7 mouse cellular contexts compared by ENCODE assay signal in the genomic region with DNA sequence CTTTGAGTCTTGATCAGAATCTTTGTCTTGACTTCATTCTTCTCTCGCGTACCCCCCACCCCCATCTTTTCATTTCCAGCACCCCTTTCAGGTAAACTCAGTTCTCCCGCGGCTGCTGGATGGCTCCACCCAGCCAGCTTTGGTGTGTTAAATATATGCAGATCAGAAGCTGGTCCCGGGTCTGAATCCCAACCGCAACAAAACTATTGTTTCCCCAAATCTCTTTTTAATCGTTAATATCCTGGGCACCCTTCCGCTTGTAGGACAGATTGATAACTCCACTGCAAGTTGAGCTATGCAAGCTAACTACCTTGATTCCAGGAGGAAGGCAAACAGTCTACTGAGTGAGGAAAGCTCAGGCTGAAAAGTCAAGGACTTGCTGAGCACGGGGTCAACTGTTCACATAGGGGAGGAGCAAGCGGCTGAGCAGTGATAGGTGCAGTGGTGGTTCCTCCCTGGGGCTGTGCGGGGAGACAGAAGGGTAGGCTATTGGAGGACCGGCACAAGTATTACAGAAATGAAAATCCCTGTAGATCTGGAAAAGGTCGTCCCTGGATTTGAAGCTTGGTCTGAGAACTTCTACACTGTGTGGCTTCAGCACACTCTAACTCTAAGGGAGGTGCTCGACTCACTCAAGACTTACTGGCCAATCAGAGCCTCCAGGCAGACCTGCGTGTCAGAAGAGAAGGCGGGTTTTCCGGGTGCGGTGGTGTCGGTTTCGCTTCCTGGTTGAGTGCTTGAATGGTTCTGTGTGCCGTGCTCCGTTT. TPM values are rescaled to one million over a fixed set of nuclear protein-coding genes. Genes with fewer than 3 reads are reported as not detected.
DNase-seq lines count a peak whose midpoint lies in the region; ATAC-seq lines count a peak whose summit lies in the region.

B230307C23Rik (plus strand) TSS at position 700 of the 767 bp plus-strand sequence.

- H3K9me3 ChIP-seq in intestine, embryonic 15.5 days = 0 out of 2 replicates have a peak, but pooled peaks cover 7% of the 10 kb centered on the region
- peaks cover 27% of the 10 kb centered on the region for H3K9me3 ChIP-seq in midbrain, embryonic 10.5 days (replicated peaks)

- DNase-seq in adrenal gland, adult 2 months = peak; percentile 93
- DNase-seq in embryo, embryonic 11.5 days (ENCODE audit: low read depth, low spot score) = peak; percentile 78
- peak; percentile 68 to 70 for DNase-seq in gastrocnemius, postnatal 36 days
- peak; percentile 86 to 94 for DNase-seq in left cerebral cortex, postnatal 25 days (ENCODE audit: low spot score in 2 of 2)
- DNase-seq in midbrain, embryonic 10.5 days (ENCODE audit: low spot score) = peak; percentile 87
- peak; percentile 75 for DNase-seq in right cerebral cortex, postnatal 4 days

- ATAC-seq in intestine, embryonic 15.5 days = peak; percentile 99

- H3K4me2 ChIP-seq in intestine, embryonic 15.5 days (replicated peaks) = peak within 1 kb of the TSS; percentile 70

- peak within 1 kb of the TSS; percentile 56 for H3K9ac ChIP-seq in intestine, embryonic 15.5 days

- H3K4me1 ChIP-seq in intestine, embryonic 15.5 days (replicated peaks) = peaks cover 6% of the 10 kb centered on the region; the same call in 1 of the 2 replicates
- peaks cover 16% of the 10 kb centered on the region for H3K4me1 ChIP-seq in midbrain, embryonic 10.5 days

- intact Hi-C loops in gastrocnemius, postnatal 36 days (cut with DNase I) = no loop called here
- intact Hi-C loops in left cerebral cortex, postnatal 25 days (cut with DNase I) = loop anchor here (2.0 to 5.0 kb wide), 2 partner anchors 34 to 144 kb away; partner anchors contain the start of genes C2cd2, Prdm15 and Zbtb21

- H3K4me3 ChIP-seq in intestine, embryonic 15.5 days (replicated peaks) = peak within 1 kb of the TSS; percentile 57
- H3K4me3 ChIP-seq in midbrain, embryonic 10.5 days = peak within 1 kb of the TSS; percentile 66

- H3K36me3 ChIP-seq in intestine, embryonic 15.5 days = 0 out of 2 replicates have a peak, but pooled peaks cover 7% of the 10 kb centered on the region
- H3K36me3 ChIP-seq in midbrain, embryonic 10.5 days = peaks cover 21% of the 10 kb centered on the region

- peak within 1 kb of the TSS; percentile 93 for H3K27ac ChIP-seq in intestine, embryonic 15.5 days
- peak within 1 kb of the TSS; percentile 82 for H3K27ac ChIP-seq in midbrain, embryonic 10.5 days (replicated peaks)

- H3K27me3 ChIP-seq in intestine, embryonic 15.5 days (replicated peaks) = no peaks in the 10 kb centered on the region
- H3K27me3 ChIP-seq in midbrain, embryonic 10.5 days (ENCODE audit: low read depth, poor library complexity, severe bottlenecking) = no peaks in the 10 kb centered on the region

- 2% methylated on average over 22 of the region's 22 CpGs for WGBS in intestine, embryonic 15.5 days
- WGBS in midbrain, embryonic 10.5 days = 3% methylated on average over 22 of the region's 22 CpGs

RNA-seq across cellular contexts. Expression of gene B230307C23Rik, which starts in this region (rescaled TPM):
- 10 to 100 TPM; 30.2 to 35.7 TPM for total RNA-seq in adrenal gland, adult 2 months (2021)
- 4.9 and 7.9 TPM in 2 replicates for polyA plus RNA-seq in adrenal gland, adult 2 months (2012; rRNA removed)
- 1 to 10 TPM; 6.4 to 6.7 TPM for total RNA-seq in gastrocnemius, postnatal 36 days (2021)
- polyA plus RNA-seq in intestine, embryonic 15.5 days (2015; fragmentation: Nextera tagmentation; extraction: Ambion mirVana) = 28.7 and 29.7 TPM in 2 replicates
- 10 to 100 TPM; 27.7 to 33.4 TPM for total RNA-seq in left cerebral cortex, postnatal 25 days (2021)
- 20.1 and 20.6 TPM in 2 replicates for polyA plus RNA-seq in midbrain, embryonic 10.5 days (2016; fragmentation: Nextera tagmentation; extraction: Ambion mirVana)

Comparison
In these comparisons a context has a peak if more than half of its experiments do, and no peak if none do; other contexts are left out.
1. Peak in every context shown above with its lines: DNase-seq, ATAC-seq, H3K4me3 ChIP-seq and H3K27ac ChIP-seq.